Mouse (Mus musculus): ENCODE data around the gene Gm10715. TPM values are rescaled to one million over a fixed set of nuclear protein-coding genes. Genes with fewer than 3 reads are reported as not detected.

Gene Gm10715
- polyA plus RNA-seq (2015; fragmentation: Nextera tagmentation; extraction: Ambion mirVana): not detected in 2 replicates

DNA sequence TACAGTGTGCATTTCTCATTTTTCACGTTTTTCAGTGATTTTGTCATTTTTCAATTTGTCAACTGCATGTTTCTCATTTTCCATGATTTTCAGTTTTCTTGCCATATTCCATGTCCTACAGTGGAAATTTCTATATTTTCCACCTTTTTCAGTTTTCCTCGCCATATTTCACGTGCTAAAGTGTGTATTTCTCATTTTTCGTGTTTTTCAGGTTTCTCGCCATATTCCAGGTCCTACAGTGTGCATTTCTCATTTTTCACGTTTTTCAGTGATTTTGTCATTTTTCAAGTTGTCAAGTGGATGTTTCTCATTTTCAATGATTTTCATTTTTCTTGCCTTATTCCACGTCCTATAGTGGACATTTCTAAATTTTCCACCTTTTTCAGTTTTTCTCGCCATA, at the start of gene Gm10715:
Gm10715 (plus strand) TSS at position 301 of the 400 bp plus-strand sequence.

DNA sequence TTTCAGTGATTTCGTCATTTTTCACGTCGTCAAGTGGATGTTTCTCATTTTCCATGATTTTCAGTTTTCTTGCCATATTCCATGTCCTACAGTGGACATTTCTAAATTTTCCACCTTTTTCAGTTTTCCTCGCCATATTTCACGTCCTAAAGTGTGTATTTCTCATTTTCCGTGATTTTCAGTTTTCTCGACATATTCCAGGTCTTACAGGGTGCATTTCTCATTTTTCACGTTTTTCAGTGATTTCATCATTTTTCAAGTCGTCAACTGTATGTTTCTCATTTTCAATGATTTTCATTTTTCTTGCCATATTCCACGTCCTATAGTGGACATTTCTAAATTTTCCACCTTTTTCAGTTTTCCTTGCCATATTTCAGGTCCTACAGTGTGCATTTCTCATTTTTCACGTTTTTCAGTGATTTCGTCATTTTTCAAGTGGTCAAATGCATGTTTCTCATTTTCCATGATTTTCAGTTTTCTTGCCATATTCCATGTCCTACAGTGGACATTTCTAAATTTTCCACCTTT, 36.2 kb upstream of the Gm10715 start, which contains the start of gene Gm10722:
Gm10722 (plus strand) TSS at position 478 of the 528 bp plus-strand sequence.

DNA sequence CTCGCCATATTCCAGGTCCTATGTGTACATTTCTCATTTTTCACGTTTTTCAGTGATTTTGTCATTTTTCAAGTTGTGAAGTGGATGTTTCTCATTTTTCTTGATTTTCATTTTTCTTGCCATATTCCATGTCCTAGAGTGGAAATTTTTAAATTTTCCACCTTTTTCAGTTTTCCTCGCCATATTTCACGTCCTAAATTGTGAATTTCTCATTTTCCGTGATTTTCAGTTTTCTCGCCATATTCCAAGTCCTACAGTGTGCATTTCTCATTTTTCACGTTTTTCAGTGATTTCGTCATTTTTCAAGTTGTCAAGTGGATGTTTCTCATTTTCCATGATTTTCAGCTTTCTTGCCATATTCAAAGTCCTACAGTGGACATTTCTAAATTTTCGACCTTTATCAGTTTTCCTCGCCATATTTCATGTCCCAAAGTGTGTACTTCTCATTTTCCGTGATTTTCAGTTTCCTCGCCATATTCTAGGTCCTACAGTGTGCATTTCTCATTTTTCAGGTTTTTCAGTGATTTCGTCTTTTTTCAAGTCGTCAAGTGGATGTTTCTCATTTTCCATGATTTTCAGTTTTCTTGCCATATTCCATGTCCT, 33.8 kb upstream of the Gm10715 start, which contains the start of gene Gm11168:
Gm11168 (plus strand) TSS at position 553 of the 603 bp plus-strand sequence.

DNA sequence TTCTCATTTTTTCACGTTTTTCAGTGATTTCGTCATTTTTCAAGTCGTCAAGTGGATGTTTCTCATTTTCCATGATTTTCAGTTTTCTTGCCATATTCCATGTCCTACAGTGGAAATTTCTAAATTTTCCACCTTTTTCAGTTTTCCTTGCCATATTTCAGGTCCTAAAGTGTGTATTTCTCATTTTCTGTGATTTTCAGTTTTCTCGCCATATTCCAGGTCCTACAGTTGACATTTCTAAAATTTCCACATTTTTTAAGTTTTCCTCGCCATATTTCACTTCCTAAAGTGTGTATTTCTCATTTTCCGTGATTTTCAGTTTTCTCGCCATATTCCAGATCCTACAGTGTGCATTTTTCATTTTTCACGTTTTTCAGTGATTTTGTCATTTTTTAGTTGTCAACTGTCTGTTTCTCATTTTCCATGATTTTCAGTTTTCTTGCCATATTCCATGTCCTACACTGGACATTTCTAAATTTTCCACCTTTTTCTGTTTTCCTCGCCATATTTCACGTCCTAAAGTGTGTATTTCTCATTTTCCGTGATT, 23.9 kb upstream of the Gm10715 start, which contains the start of gene Gm10721:
Gm10721 (plus strand) TSS at position 408 of the 547 bp plus-strand sequence.

DNA sequence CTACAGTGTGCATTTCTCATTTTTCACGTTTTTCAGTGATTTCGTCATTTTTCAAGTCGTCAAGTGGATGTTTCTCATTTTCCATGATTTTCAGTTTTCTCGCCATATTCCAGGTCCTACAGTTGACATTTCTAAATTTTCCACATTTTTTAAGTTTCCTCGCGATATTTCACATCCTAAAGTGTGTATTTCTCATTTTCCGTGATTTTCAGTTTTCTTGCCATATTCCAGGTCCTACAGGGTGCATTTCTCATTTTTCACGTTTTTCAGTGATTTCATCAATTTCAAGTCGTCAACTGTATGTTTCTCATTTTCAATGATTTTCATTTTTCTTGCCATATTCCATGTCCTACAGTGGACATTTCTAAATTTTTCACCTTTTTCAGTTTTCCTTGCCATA, 21.3 kb upstream of the Gm10715 start, which contains the start of gene Gm10720:
Gm10720 (plus strand) TSS at position 301 of the 400 bp plus-strand sequence.

DNA sequence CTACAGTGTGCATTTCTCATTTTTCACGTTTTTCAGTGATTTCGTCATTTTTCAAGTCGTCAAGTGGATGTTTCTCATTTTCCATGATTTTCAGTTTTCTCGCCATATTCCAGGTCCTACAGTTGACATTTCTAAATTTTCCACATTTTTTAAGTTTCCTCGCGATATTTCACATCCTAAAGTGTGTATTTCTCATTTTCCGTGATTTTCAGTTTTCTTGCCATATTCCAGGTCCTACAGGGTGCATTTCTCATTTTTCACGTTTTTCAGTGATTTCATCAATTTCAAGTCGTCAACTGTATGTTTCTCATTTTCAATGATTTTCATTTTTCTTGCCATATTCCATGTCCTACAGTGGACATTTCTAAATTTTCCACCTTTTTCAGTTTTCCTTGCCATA, 19.6 kb upstream of the Gm10715 start, which contains the start of gene Gm10719:
Gm10719 (plus strand) TSS at position 301 of the 400 bp plus-strand sequence.

DNA sequence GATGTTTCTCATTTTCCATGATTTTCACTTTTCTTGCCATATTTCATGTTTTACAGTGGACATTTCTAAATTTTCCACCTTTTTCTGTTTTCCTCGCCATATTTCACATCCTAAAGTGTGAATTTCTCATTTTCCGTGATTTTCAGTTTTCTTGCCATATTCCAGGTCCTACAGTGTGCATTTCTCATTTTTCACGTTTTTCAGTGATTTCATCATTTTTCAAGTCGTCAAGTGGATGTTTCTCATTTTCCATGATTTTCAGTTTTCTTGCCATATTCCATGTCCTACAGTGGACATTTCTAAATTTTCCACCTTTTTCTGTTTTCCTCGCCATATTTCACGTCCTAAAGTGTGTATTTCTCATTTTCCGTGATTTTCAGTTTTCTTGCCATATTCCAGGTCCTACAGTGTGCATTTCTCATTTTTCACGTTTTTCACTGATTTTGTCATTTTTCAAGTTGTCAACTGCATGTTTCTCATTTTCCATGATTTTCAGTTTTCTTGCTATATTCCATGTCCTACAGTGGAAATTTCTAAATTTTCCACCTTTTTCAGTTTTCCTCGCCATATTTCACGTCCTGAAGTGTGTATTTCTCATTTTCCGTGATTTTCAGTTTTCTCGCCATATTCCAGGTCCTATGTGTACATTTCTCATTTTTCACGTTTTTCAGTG, 13.2 kb upstream of the Gm10715 start, which contains the start of gene Gm10718:
Gm10718 (plus strand) TSS at position 236 of the 673 bp plus-strand sequence.

DNA sequence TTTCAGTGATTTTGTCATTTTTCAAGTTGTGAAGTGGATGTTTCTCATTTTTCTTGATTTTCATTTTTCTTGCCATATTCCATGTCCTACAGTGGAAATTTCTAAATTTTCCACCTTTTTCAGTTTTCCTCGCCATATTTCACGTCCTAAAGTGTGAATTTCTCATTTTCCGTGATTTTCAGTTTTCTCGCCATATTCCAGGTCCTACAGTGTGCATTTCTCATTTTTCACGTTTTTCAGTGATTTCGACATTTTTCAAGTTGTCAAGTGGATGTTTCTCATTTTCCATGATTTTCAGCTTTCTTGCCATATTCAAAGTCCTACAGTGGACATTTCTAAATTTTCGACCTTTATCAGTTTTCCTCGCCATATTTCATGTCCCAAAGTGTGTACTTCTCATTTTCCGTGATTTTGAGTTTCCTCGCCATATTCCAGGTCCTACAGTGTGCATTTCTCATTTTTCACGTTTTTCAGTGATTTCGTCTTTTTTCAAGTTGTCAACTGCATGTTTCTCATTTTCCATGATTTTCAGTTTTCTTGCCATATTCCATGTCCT, 11.7 kb upstream of the Gm10715 start, which contains the start of gene Gm10717:
Gm10717 (plus strand) TSS at position 506 of the 556 bp plus-strand sequence.

DNA sequence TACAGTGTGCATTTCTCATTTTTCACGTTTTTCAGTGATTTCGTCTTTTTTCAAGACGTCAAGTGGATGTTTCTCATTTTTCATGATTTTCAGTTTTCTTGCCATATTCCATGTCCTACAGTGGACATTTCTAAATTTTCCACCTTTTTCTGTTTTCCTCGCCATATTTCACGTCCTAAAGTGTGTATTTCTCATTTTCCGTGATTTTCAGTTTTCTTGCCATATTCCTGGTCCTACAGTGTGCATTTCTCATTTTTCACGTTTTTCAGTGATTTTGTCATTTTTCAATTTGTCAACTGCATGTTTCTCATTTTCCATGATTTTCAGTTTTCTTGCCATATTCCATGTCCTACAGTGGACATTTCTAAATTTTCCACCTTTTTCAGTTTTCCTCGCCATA, 2.4 kb upstream of the Gm10715 start, which contains the start of gene Gm17535:
Gm17535 (plus strand) TSS at position 301 of the 400 bp plus-strand sequence.

Small RNA genes within 50 kb of the gene (microRNA-seq; reads per million reads assigned to microRNA genes)
- gene Mir101c: 0 reads per million in 2 experiments

Other genes starting within 250 kb of the Gm10715 start
- not detected in 2 replicates for gene Gm10722, start 36.0 kb upstream of the Gm10715 start, polyA plus RNA-seq (2015; fragmentation: Nextera tagmentation; extraction: Ambion mirVana)
- not detected in 2 replicates for gene Gm11168, start 33.5 kb upstream of the Gm10715 start, polyA plus RNA-seq (2015; fragmentation: Nextera tagmentation; extraction: Ambion mirVana)
- not detected in 2 replicates for gene Gm10721, start 23.7 kb upstream of the Gm10715 start, polyA plus RNA-seq (2015; fragmentation: Nextera tagmentation; extraction: Ambion mirVana)
- not detected in 2 replicates for gene Gm10720, start 21.2 kb upstream of the Gm10715 start, polyA plus RNA-seq (2015; fragmentation: Nextera tagmentation; extraction: Ambion mirVana)
- not detected in 2 replicates for gene Gm10719, start 19.5 kb upstream of the Gm10715 start, polyA plus RNA-seq (2015; fragmentation: Nextera tagmentation; extraction: Ambion mirVana)
- gene Gm10718, start 13.3 kb upstream of the Gm10715 start, polyA plus RNA-seq (2015; fragmentation: Nextera tagmentation; extraction: Ambion mirVana): 0.50 and 0.74 TPM in 2 replicates
- gene Gm10717, start 11.5 kb upstream of the Gm10715 start, polyA plus RNA-seq (2015; fragmentation: Nextera tagmentation; extraction: Ambion mirVana): not detected in 2 replicates
- not detected in 2 replicates for gene Gm17535, start 2.3 kb upstream of the Gm10715 start, polyA plus RNA-seq (2015; fragmentation: Nextera tagmentation; extraction: Ambion mirVana)